Mouse (Mus musculus): ENCODE results near the gene Fitm1. TPM values are rescaled to one million over a fixed set of nuclear protein-coding genes. Genes with fewer than 3 reads are reported as not detected.
A peak's percentile ranks its signal among the peaks of the same experiment; 100 is the strongest.

Fitm1 gene
- polyA plus RNA-seq, 1 experiment, result 12.8 TPM

DNA sequence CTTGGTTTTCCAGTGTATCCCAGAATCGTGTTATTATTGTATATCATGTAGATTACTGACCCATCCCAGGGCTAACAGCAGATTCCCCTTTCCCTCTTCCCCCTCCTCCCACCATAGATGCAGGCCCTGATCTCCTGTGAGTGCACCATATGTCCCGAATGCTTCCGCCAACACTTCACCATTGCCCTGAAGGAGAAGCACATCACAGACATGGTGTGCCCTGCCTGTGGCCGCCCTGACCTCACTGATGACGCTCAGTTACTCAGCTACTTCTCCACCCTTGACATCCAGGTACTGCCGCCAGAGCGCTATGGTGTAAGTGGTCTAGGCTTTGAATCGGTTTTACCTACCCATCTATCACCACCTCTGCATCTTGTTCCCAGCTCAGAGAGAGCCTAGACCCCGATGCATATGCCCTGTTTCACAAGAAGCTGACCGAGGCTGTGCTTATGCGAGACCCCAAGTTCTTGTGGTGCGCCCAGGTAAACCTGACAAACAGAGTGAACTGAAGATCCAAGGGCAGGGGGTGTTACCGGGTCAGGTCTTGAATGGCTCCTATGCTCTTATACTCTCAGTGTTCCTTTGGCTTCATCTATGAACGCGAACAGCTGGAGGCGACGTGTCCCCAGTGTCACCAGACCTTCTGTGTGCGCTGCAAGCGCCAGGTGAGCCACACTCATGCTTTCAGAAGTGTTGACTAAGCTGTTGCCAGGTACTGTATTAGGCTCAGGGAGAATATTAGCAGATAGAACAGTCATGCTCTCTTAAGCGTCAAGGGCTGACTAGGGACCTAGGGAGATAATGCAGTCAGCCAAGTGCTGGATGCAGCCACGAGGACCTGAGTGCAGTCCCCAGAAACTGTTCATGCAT, 23.3 kb downstream of the Fitm1 start:
- Histone ChIP-seq H3K27me3 (ENCODE audit: control insufficient read depth, insufficient read depth, insufficient read length) (no peaks in the 10 kb centered on the region), H3K4me2 (ENCODE audit: low read depth) (no peak overlapping the region), H3ac (ENCODE audit: control insufficient read depth, insufficient read length) (no peak overlapping the region), H3K79me2 (ENCODE audit: control insufficient read depth, insufficient read depth) (peaks cover under 1% of the 10 kb centered on the region), H3K4me3 (no peak overlapping the region), H3K36me3 (ENCODE audit: control insufficient read depth, insufficient read depth) (peaks cover 22% of the 10 kb centered on the region)
- TF ChIP-seq POLR2A (IDR thresholded peaks at IDR 0.05; ENCODE audit: insufficient read length, low read depth), result no peak
- no peak for TF ChIP-seq REST (IDR thresholded peaks at IDR 0.05; ENCODE audit: insufficient read depth, insufficient read length)
- no peak for TF ChIP-seq TCF12 (IDR thresholded peaks at IDR 0.05; ENCODE audit: insufficient read depth, poor library complexity, severe bottlenecking)
- no peak for TF ChIP-seq E2F4 (IDR thresholded peaks at IDR 0.05; ENCODE audit: insufficient read depth)
- no peak for TF ChIP-seq USF1 (IDR thresholded peaks at IDR 0.05; ENCODE audit: low read depth)
- TF ChIP-seq CEBPB (IDR thresholded peaks at IDR 0.05; ENCODE audit: insufficient read depth, poor library complexity, severe bottlenecking), result no peak
- no peak for TF ChIP-seq MAX (IDR thresholded peaks at IDR 0.05; ENCODE audit: low read depth)
- no peak for TF ChIP-seq MYOD1 (IDR thresholded peaks at IDR 0.05; ENCODE audit: control insufficient read depth in 1 of 3, insufficient read length in 2 of 3, low read depth in 2 of 3)
- no peak for TF ChIP-seq TCF3 (IDR thresholded peaks at IDR 0.05; ENCODE audit: insufficient read length, low read depth)
- no peak for TF ChIP-seq SRF (IDR thresholded peaks at IDR 0.05; ENCODE audit: control insufficient read depth, insufficient read length, low read depth)
- TF ChIP-seq MYOG (IDR thresholded peaks at IDR 0.05; ENCODE audit: control insufficient read depth in 1 of 3, insufficient read depth in 1 of 3, insufficient read length in 2 of 3, low read depth in 2 of 3), result no peak
- TF ChIP-seq POLR2AphosphoS2 (IDR thresholded peaks at IDR 0.05; ENCODE audit: insufficient read length, low read depth), result no peak

DNA sequence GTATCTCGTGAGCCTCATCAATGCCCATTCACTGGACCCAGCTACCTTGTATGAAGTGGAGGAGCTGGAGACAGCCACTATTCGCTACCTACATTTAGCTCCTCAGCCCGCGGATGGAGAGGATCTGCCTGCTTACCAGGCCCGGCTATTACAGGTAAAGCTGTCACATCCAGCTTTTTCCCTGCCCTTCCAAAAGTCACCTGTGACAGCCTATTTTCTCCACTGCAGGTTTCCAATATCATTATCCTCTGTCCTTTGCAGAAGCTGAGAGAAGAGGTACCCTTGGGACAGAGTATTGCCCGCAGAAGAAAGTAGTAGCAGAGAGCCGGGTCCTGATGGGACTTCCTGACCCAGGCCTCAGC, 27.8 kb downstream of the Fitm1 start, which contains the start of gene Irf9:
TSS of gene Irf9 (plus strand) at position 301 of the 362 bp plus-strand sequence.
- H3K27me3 ChIP-seq (ENCODE audit: control insufficient read depth, insufficient read depth, insufficient read length), result no peaks in the 10 kb centered on the region
- no peaks in the 10 kb centered on the region for H3K79me2 ChIP-seq (ENCODE audit: control insufficient read depth, insufficient read depth)
- H3K4me2 ChIP-seq (ENCODE audit: low read depth), result peak within 1 kb of the TSS; percentile 55
- peaks cover 20% of the 10 kb centered on the region for H3K36me3 ChIP-seq (ENCODE audit: control insufficient read depth, insufficient read depth)
- TF ChIP-seq MYOG (IDR thresholded peaks at IDR 0.05; ENCODE audit: control insufficient read depth in 1 of 3, insufficient read depth in 1 of 3, insufficient read length in 2 of 3, low read depth in 2 of 3), result no peak
- no peak for TF ChIP-seq CEBPB (IDR thresholded peaks at IDR 0.05; ENCODE audit: insufficient read depth, poor library complexity, severe bottlenecking)
- TF ChIP-seq TCF3 (IDR thresholded peaks at IDR 0.05; ENCODE audit: insufficient read length, low read depth), result no peak
- TF ChIP-seq MYOD1 (IDR thresholded peaks at IDR 0.05; ENCODE audit: control insufficient read depth in 1 of 3, insufficient read length in 2 of 3, low read depth in 2 of 3), result no peak
- no peak for TF ChIP-seq USF1 (IDR thresholded peaks at IDR 0.05; ENCODE audit: low read depth)
- no peak for TF ChIP-seq TCF12 (IDR thresholded peaks at IDR 0.05; ENCODE audit: insufficient read depth, poor library complexity, severe bottlenecking)
- TF ChIP-seq POLR2A (IDR thresholded peaks at IDR 0.05; ENCODE audit: insufficient read length, low read depth), result no peak
- no peak for TF ChIP-seq REST (IDR thresholded peaks at IDR 0.05; ENCODE audit: insufficient read depth, insufficient read length)
- TF ChIP-seq SRF (IDR thresholded peaks at IDR 0.05; ENCODE audit: control insufficient read depth, insufficient read length, low read depth), result no peak
- no peak for TF ChIP-seq E2F4 (IDR thresholded peaks at IDR 0.05; ENCODE audit: insufficient read depth)
- TF ChIP-seq MAX (IDR thresholded peaks at IDR 0.05; ENCODE audit: low read depth), result no peak
- TF ChIP-seq POLR2AphosphoS2 (IDR thresholded peaks at IDR 0.05; ENCODE audit: insufficient read length, low read depth), result no peak
- H3ac ChIP-seq (ENCODE audit: control insufficient read depth, insufficient read length), result no peak within 1 kb of the TSS
- H3K4me3 ChIP-seq, result no peak within 1 kb of the TSS

GRCm38 (mm10) chr14:55603633-55604576, 28.5 kb downstream of the Fitm1 start:
- TF ChIP-seq MAX (IDR thresholded peaks at IDR 0.05; ENCODE audit: low read depth) (peak; percentile 68), MYOD1 (IDR thresholded peaks at IDR 0.05; ENCODE audit: control insufficient read depth in 1 of 3, insufficient read length in 2 of 3, low read depth in 2 of 3) (no peak), POLR2AphosphoS2 (IDR thresholded peaks at IDR 0.05; ENCODE audit: insufficient read length, low read depth) (peak; percentile 61), REST (IDR thresholded peaks at IDR 0.05; ENCODE audit: insufficient read depth, insufficient read length) (no peak), USF1 (IDR thresholded peaks at IDR 0.05; ENCODE audit: low read depth) (peak; percentile 90)
- H3K4me3 ChIP-seq, result no peak overlapping the region

GRCm38 (mm10) chr14:55604823-55605222, 29.4 kb downstream of the Fitm1 start:
- no peaks in the 10 kb centered on the region for H3K79me2 ChIP-seq (ENCODE audit: control insufficient read depth, insufficient read depth)
- TF ChIP-seq TCF12 (IDR thresholded peaks at IDR 0.05; ENCODE audit: insufficient read depth, poor library complexity, severe bottlenecking) (no peak), POLR2A (IDR thresholded peaks at IDR 0.05; ENCODE audit: insufficient read length, low read depth) (no peak), USF1 (IDR thresholded peaks at IDR 0.05; ENCODE audit: low read depth) (no peak), E2F4 (IDR thresholded peaks at IDR 0.05; ENCODE audit: insufficient read depth) (no peak), MAX (IDR thresholded peaks at IDR 0.05; ENCODE audit: low read depth) (no peak), MYOG (IDR thresholded peaks at IDR 0.05; ENCODE audit: control insufficient read depth in 1 of 3, insufficient read depth in 1 of 3, insufficient read length in 2 of 3, low read depth in 2 of 3) (no peak), MYOD1 (IDR thresholded peaks at IDR 0.05; ENCODE audit: control insufficient read depth in 1 of 3, insufficient read length in 2 of 3, low read depth in 2 of 3) (no peak), REST (IDR thresholded peaks at IDR 0.05; ENCODE audit: insufficient read depth, insufficient read length) (no peak), TCF3 (IDR thresholded peaks at IDR 0.05; ENCODE audit: insufficient read length, low read depth) (no peak), POLR2AphosphoS2 (IDR thresholded peaks at IDR 0.05; ENCODE audit: insufficient read length, low read depth) (no peak)
- H3ac ChIP-seq (ENCODE audit: control insufficient read depth, insufficient read length), result no peak overlapping the region
- H3K4me3 ChIP-seq, result no peak overlapping the region
- H3K4me2 ChIP-seq (ENCODE audit: low read depth), result no peak overlapping the region
- H3K36me3 ChIP-seq (ENCODE audit: control insufficient read depth, insufficient read depth), result peaks cover 24% of the 10 kb centered on the region
- H3K27me3 ChIP-seq (ENCODE audit: control insufficient read depth, insufficient read depth, insufficient read length), result no peaks in the 10 kb centered on the region

More at GRCm38 (mm10) chr14:55603633-55604576, 28.5 kb downstream of the Fitm1 start:
- no peaks in the 10 kb centered on the region for H3K27me3 ChIP-seq (ENCODE audit: control insufficient read depth, insufficient read depth, insufficient read length)
- no peak overlapping the region for H3ac ChIP-seq (ENCODE audit: control insufficient read depth, insufficient read length)
- H3K36me3 ChIP-seq (ENCODE audit: control insufficient read depth, insufficient read depth), result peaks cover 20% of the 10 kb centered on the region
- peak overlapping the region; percentile 55 for H3K4me2 ChIP-seq (ENCODE audit: low read depth)
- H3K79me2 ChIP-seq (ENCODE audit: control insufficient read depth, insufficient read depth), result no peaks in the 10 kb centered on the region
